Mouse (Mus musculus): ENCODE results near the gene Frs3.

- no peak for TF ChIP-seq POLR2A (IDR thresholded peaks at IDR 0.05; ENCODE audit: insufficient read depth, low read depth, low read length)
- TF ChIP-seq CTCF (IDR thresholded peaks at IDR 0.05), result no peak
These were observed 6.0 kb upstream of the Frs3 start for GRCm38 (mm10) chr17:47682836-47683235.

Data from heart, adult 2 months (tissue).